Mouse (Mus musculus): ENCODE data around the gene 4930544D05Rik. TPM values are rescaled to one million over a fixed set of nuclear protein-coding genes. Genes with fewer than 3 reads are reported as not detected.

4930544D05Rik gene
- polyA plus RNA-seq, 1 experiment: not detected

DNA sequence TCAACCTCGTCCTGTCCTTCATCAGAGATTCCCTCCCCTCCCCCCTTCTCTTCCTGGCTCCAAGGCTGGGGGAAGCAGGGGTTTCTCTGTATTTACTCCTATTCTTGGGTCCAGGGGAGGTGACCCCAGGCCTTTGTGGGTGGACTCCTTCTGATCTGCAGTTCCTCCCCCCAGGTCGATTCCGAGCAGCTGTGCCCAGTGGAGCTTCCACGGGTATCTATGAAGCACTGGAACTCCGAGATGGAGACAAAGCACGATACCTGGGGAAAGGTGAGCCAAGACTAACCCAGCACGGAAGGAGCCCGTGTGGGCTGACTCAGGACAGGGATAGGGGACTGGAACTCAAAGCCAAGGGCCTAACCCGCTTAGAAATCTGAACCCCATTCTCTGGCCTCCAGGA, 42.3 kb downstream of the 4930544D05Rik start:
- no peaks in the 10 kb centered on the region for H3K9me3 ChIP-seq (replicated peaks; ENCODE audit: control insufficient read depth, insufficient read depth, low read length, poor library complexity, severe bottlenecking)
- no peak overlapping the region for H3K27ac ChIP-seq (ENCODE audit: insufficient read depth, low read length)
- H3K36me3 ChIP-seq (ENCODE audit: control insufficient read depth, insufficient read depth, low read length, poor library complexity, severe bottlenecking): peaks cover 12% of the 10 kb centered on the region
- H3K4me1 ChIP-seq (ENCODE audit: control insufficient read depth, insufficient read depth, low read length): no peaks in the 10 kb centered on the region
- H3K27me3 ChIP-seq (ENCODE audit: control insufficient read depth, insufficient read depth, low read length, poor library complexity, severe bottlenecking): no peaks in the 10 kb centered on the region
- TF ChIP-seq EP300 (IDR thresholded peaks at IDR 0.05; ENCODE audit: insufficient read depth, low read depth, low read length) (no peak), POLR2A (IDR thresholded peaks at IDR 0.05; ENCODE audit: insufficient read depth, low read length) (no peak), CTCF (IDR thresholded peaks at IDR 0.05; ENCODE audit: low read depth, low read length) (no peak)
- no peak overlapping the region for H3K9ac ChIP-seq (ENCODE audit: low read depth, poor library complexity, severe bottlenecking)
- H3K4me3 ChIP-seq (ENCODE audit: low read depth, low read length): no peak overlapping the region

DNA sequence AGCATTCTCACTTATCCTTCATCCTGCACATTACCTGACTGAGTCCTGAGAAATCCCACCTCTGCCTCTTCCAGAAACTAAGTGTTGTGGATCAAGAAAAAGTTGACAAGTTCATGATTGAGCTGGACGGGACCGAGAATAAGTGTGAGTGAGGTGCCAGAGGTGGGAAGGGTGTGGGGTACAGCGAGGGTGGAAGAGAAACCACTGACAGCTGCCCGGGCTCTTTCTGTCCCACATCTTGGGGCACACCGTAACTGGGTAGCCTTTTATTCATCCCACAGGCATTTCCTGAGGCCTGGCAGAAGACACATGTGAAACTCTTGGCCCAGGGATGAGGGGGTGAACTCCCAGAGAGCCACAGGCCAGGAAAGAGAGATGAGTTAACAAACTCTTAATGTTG, 42.9 kb downstream of the 4930544D05Rik start:
- no peak for TF ChIP-seq CTCF (IDR thresholded peaks at IDR 0.05; ENCODE audit: low read depth, low read length)
- no peak for TF ChIP-seq POLR2A (IDR thresholded peaks at IDR 0.05; ENCODE audit: insufficient read depth, low read length)
- no peak for TF ChIP-seq EP300 (IDR thresholded peaks at IDR 0.05; ENCODE audit: insufficient read depth, low read depth, low read length)
- Histone ChIP-seq H3K9ac (ENCODE audit: low read depth, poor library complexity, severe bottlenecking) (0 out of 2 replicates have a peak overlapping the region, but pooled peaks have one; percentile 3), H3K27me3 (ENCODE audit: control insufficient read depth, insufficient read depth, low read length, poor library complexity, severe bottlenecking) (no peaks in the 10 kb centered on the region), H3K9me3 (replicated peaks; ENCODE audit: control insufficient read depth, insufficient read depth, low read length, poor library complexity, severe bottlenecking) (no peaks in the 10 kb centered on the region), H3K4me1 (ENCODE audit: control insufficient read depth, insufficient read depth, low read length) (no peaks in the 10 kb centered on the region), H3K27ac (ENCODE audit: insufficient read depth, low read length) (no peak overlapping the region), H3K4me3 (ENCODE audit: low read depth, low read length) (no peak overlapping the region), H3K36me3 (ENCODE audit: control insufficient read depth, insufficient read depth, low read length, poor library complexity, severe bottlenecking) (peaks cover 16% of the 10 kb centered on the region)

DNA sequence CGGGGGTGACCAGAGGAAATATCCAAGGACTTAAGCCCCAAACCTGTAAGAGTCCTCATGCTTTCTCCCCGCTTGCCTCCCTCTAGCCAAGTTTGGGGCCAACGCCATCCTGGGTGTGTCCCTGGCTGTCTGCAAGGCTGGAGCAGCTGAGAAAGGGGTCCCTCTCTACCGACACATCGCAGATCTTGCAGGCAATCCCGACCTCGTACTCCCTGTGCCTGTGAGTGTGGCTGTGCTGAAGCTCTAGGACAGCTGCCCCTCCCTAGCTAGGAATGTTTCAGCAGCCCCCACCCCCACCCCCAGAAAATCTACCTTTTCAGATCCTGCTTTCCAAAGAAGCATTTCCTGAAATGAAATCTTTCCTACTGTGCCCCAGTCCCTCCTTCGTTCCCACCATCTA, 43.3 kb downstream of the 4930544D05Rik start:
- no peak overlapping the region for H3K27ac ChIP-seq (ENCODE audit: insufficient read depth, low read length)
- no peaks in the 10 kb centered on the region for H3K4me1 ChIP-seq (ENCODE audit: control insufficient read depth, insufficient read depth, low read length)
- H3K4me3 ChIP-seq (ENCODE audit: low read depth, low read length): no peak overlapping the region
- 0 out of 2 replicates have a peak overlapping the region, but pooled peaks have one; percentile 3 for H3K9ac ChIP-seq (ENCODE audit: low read depth, poor library complexity, severe bottlenecking)
- TF ChIP-seq POLR2A (IDR thresholded peaks at IDR 0.05; ENCODE audit: insufficient read depth, low read length) (no peak), CTCF (IDR thresholded peaks at IDR 0.05; ENCODE audit: low read depth, low read length) (no peak), EP300 (IDR thresholded peaks at IDR 0.05; ENCODE audit: insufficient read depth, low read depth, low read length) (no peak)
- H3K27me3 ChIP-seq (ENCODE audit: control insufficient read depth, insufficient read depth, low read length, poor library complexity, severe bottlenecking): no peaks in the 10 kb centered on the region
- peaks cover 20% of the 10 kb centered on the region for H3K36me3 ChIP-seq (ENCODE audit: control insufficient read depth, insufficient read depth, low read length, poor library complexity, severe bottlenecking)
- H3K9me3 ChIP-seq (replicated peaks; ENCODE audit: control insufficient read depth, insufficient read depth, low read length, poor library complexity, severe bottlenecking): no peaks in the 10 kb centered on the region

DNA sequence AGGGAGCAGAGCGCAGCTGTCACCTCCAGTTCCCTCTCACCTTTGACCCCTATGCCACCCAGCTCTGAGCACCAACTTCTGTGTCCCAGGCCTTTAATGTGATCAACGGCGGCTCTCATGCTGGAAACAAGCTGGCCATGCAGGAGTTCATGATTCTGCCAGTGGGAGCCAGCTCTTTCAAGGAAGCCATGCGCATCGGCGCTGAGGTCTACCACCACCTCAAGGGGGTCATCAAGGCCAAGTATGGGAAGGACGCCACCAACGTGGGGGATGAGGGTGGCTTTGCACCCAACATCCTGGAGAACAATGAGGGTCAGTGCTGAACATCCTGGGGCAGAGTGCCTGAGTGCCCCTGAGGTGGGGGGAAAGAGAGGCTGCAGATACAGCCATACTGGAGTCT, 44.9 kb downstream of the 4930544D05Rik start:
- Histone ChIP-seq H3K27me3 (ENCODE audit: control insufficient read depth, insufficient read depth, low read length, poor library complexity, severe bottlenecking) (no peaks in the 10 kb centered on the region), H3K27ac (ENCODE audit: insufficient read depth, low read length) (no peak overlapping the region), H3K4me1 (ENCODE audit: control insufficient read depth, insufficient read depth, low read length) (no peaks in the 10 kb centered on the region), H3K4me3 (ENCODE audit: low read depth, low read length) (no peak overlapping the region), H3K9me3 (replicated peaks; ENCODE audit: control insufficient read depth, insufficient read depth, low read length, poor library complexity, severe bottlenecking) (no peaks in the 10 kb centered on the region), H3K36me3 (ENCODE audit: control insufficient read depth, insufficient read depth, low read length, poor library complexity, severe bottlenecking) (peaks cover 35% of the 10 kb centered on the region), H3K9ac (ENCODE audit: low read depth, poor library complexity, severe bottlenecking) (no peak overlapping the region)
- no peak for TF ChIP-seq POLR2A (IDR thresholded peaks at IDR 0.05; ENCODE audit: insufficient read depth, low read length)
- no peak for TF ChIP-seq CTCF (IDR thresholded peaks at IDR 0.05; ENCODE audit: low read depth, low read length)
- TF ChIP-seq EP300 (IDR thresholded peaks at IDR 0.05; ENCODE audit: insufficient read depth, low read depth, low read length): no peak

DNA sequence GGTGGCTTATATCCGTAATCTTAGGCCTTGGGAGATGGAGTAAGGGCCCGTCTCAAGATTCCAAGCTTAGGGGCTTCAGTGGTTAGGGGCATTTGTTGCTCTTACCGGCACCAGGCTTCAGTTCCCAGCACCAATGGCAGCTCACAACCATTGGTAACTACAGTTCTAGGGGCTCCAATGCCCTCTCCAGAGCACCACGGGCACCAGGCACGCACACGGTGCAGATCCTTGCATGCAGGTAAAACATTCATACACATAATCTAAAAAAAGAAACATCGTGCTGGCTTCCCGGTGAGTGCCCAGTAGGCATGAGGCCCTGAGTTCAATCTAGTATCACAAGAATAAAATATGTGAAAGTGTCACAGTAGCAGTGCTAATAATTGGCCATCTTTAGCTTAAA, 47.5 kb downstream of the 4930544D05Rik start:
- Histone ChIP-seq H3K27me3 (ENCODE audit: control insufficient read depth, insufficient read depth, low read length, poor library complexity, severe bottlenecking) (no peaks in the 10 kb centered on the region), H3K27ac (ENCODE audit: insufficient read depth, low read length) (no peak overlapping the region), H3K9me3 (replicated peaks; ENCODE audit: control insufficient read depth, insufficient read depth, low read length, poor library complexity, severe bottlenecking) (no peaks in the 10 kb centered on the region), H3K9ac (ENCODE audit: low read depth, poor library complexity, severe bottlenecking) (no peak overlapping the region), H3K36me3 (ENCODE audit: control insufficient read depth, insufficient read depth, low read length, poor library complexity, severe bottlenecking) (peaks cover 45% of the 10 kb centered on the region), H3K4me1 (ENCODE audit: control insufficient read depth, insufficient read depth, low read length) (no peaks in the 10 kb centered on the region), H3K4me3 (ENCODE audit: low read depth, low read length) (no peak overlapping the region)
- TF ChIP-seq EP300 (IDR thresholded peaks at IDR 0.05; ENCODE audit: insufficient read depth, low read depth, low read length) (no peak), POLR2A (IDR thresholded peaks at IDR 0.05; ENCODE audit: insufficient read depth, low read length) (no peak), CTCF (IDR thresholded peaks at IDR 0.05; ENCODE audit: low read depth, low read length) (no peak)

DNA sequence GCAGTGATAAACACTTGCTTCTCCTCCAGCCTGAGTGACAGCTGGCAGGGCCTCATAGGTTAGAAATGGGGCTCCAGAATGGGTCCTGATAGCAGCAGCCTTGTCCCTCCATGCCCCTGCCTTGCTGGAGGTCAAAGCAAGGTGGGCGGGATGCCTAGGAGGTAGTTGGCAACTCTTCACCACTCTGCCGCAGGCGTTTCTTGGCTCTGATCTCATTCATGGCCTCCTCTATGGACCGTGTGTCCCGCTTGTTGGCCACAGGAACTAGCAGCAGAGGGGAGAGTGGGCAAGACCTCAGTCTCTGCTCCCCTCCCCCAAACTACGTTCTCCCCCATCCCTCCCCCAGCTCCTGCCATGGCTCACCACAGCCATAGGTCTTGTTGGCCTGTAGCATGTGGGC, 48.3 kb downstream of the 4930544D05Rik start:
- no peak overlapping the region for H3K9ac ChIP-seq (ENCODE audit: low read depth, poor library complexity, severe bottlenecking)
- no peaks in the 10 kb centered on the region for H3K4me1 ChIP-seq (ENCODE audit: control insufficient read depth, insufficient read depth, low read length)
- no peak overlapping the region for H3K27ac ChIP-seq (ENCODE audit: insufficient read depth, low read length)
- peaks cover 45% of the 10 kb centered on the region for H3K36me3 ChIP-seq (ENCODE audit: control insufficient read depth, insufficient read depth, low read length, poor library complexity, severe bottlenecking)
- H3K4me3 ChIP-seq (ENCODE audit: low read depth, low read length): no peak overlapping the region
- no peak for TF ChIP-seq CTCF (IDR thresholded peaks at IDR 0.05; ENCODE audit: low read depth, low read length)
- no peak for TF ChIP-seq EP300 (IDR thresholded peaks at IDR 0.05; ENCODE audit: insufficient read depth, low read depth, low read length)
- no peak for TF ChIP-seq POLR2A (IDR thresholded peaks at IDR 0.05; ENCODE audit: insufficient read depth, low read length)
- H3K9me3 ChIP-seq (replicated peaks; ENCODE audit: control insufficient read depth, insufficient read depth, low read length, poor library complexity, severe bottlenecking): no peaks in the 10 kb centered on the region
- no peaks in the 10 kb centered on the region for H3K27me3 ChIP-seq (ENCODE audit: control insufficient read depth, insufficient read depth, low read length, poor library complexity, severe bottlenecking)

Measured in ES-Bruce4 (cell line).